ENCODE assay signal across 9 mouse cellular contexts in the genomic region with DNA sequence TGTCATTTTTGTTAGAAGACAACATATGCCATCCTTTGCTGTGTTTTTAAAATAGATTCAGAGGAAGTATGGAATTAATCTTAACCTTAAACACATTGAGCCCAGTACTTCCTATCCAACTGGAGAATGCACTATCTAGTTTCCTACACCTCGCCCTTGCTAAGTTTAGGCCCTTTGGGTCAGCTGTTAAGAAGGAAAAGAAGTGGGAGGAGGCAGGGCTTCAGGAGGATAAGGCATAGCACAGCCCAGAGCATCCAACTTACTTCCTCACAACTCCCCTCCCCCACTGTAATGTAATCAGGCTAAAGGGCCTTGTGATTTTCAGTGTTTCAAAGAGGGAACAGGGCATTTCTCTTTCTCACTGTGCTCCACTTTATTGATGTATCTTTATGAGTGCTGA.
DNase-seq lines count a peak whose midpoint lies in the region; ATAC-seq and TF ChIP-seq lines count a peak whose summit lies in the region.
"Had no signal": no experiment of that assay in that cellular context is flagged by ENCODE, and none has a peak within 500 bp of the region (broad histone marks: within the 10 kb centered on the region; RNA-seq: fewer than 3 reads in every experiment).

No protein-coding gene starts in this region.

- TF ChIP-seq CTCF in MEL (IDR thresholded peaks at IDR 0.05 in 2 of 3, conservative IDR thresholded peaks at IDR 0.05 in 1 of 3; ENCODE audit: control insufficient read depth in 1 of 3, insufficient read depth in 1 of 3, low read depth in 2 of 3, low read length in 3 of 3, poor library complexity in 1 of 3, severe bottlenecking in 1 of 3): no peak

- ATAC-seq in forebrain, embryonic 12.5 days (ENCODE audit: low FRiP score): no peak
- peak; percentile 77 for ATAC-seq in lung, embryonic 16.5 days (ENCODE audit: low read depth)
- ATAC-seq in forebrain, embryonic 15.5 days (replicated peaks): no peak
- ATAC-seq: forebrain, postnatal 0 days had no signal

- H3K9me3 ChIP-seq in forebrain, embryonic 10.5 days: no peaks in the 10 kb centered on the region
- no peaks in the 10 kb centered on the region for H3K9me3 ChIP-seq in forebrain, embryonic 12.5 days
- H3K9me3 ChIP-seq in MEL (replicated peaks; ENCODE audit: insufficient read depth, low read length): no peaks in the 10 kb centered on the region
- no peaks in the 10 kb centered on the region for H3K9me3 ChIP-seq in heart, embryonic 10.5 days
- no peaks in the 10 kb centered on the region for H3K9me3 ChIP-seq in lung, embryonic 16.5 days (ENCODE audit: control insufficient read depth, low read length)
- H3K9me3 ChIP-seq in forebrain, embryonic 15.5 days: no peaks in the 10 kb centered on the region

- 54% methylated on average over 1 of the region's 1 CpGs for WGBS in forebrain, embryonic 10.5 days
- WGBS in forebrain, embryonic 12.5 days: 64% methylated on average over 1 of the region's 1 CpGs
- 18% methylated on average over 1 of the region's 1 CpGs for WGBS in heart, embryonic 10.5 days
- WGBS in lung, embryonic 16.5 days: 26% methylated on average over 1 of the region's 1 CpGs
- 70% methylated on average over 1 of the region's 1 CpGs for WGBS in forebrain, embryonic 15.5 days

- no peak overlapping the region for H3K4me2 ChIP-seq in forebrain, embryonic 12.5 days
- H3K4me2 ChIP-seq in lung, embryonic 16.5 days (ENCODE audit: low read depth, low read length): no peak overlapping the region
- H3K4me2 ChIP-seq in forebrain, embryonic 15.5 days (replicated peaks): no peak overlapping the region

- no peak for TF ChIP-seq RAD21 in MEL (IDR thresholded peaks at IDR 0.05; ENCODE audit: low read depth, low read length)

- peaks cover 28% of the 10 kb centered on the region for H3K4me1 ChIP-seq in forebrain, embryonic 10.5 days
- H3K4me1 ChIP-seq in forebrain, embryonic 12.5 days: no peaks in the 10 kb centered on the region
- peaks cover 0 to 6% of the 10 kb centered on the region in 2 experiments; a peak in 1 of 4 replicates for H3K4me1 ChIP-seq in MEL (ENCODE audit: control insufficient read depth in 1 of 2, insufficient read depth in 2 of 2, low read length in 2 of 2)
- peaks cover 46% of the 10 kb centered on the region for H3K4me1 ChIP-seq in heart, embryonic 10.5 days
- 0 out of 2 replicates have a peak, but pooled peaks cover 2% of the 10 kb centered on the region for H3K4me1 ChIP-seq in lung, embryonic 16.5 days (replicated peaks; ENCODE audit: control insufficient read depth, insufficient read depth, low read length)
- H3K4me1 ChIP-seq in forebrain, embryonic 15.5 days: no peaks in the 10 kb centered on the region

- no peak overlapping the region for H3K9ac ChIP-seq in forebrain, embryonic 12.5 days
- H3K9ac ChIP-seq in MEL (ENCODE audit: control insufficient read depth, low read depth, low read length, poor library complexity, severe bottlenecking): no peak overlapping the region
- H3K9ac ChIP-seq in lung, embryonic 16.5 days (ENCODE audit: low read length): no peak overlapping the region
- H3K9ac ChIP-seq in forebrain, embryonic 15.5 days (replicated peaks): no peak overlapping the region
- H3K9ac ChIP-seq: forebrain, postnatal 0 days had no signal

- DNase-seq in forebrain, embryonic 10.5 days (ENCODE audit: extremely low spot score, low spot score): no peak
- peak; percentile 29 for DNase-seq in MEL (ENCODE audit: low read depth, low spot score)
- DNase-seq in heart, embryonic 10.5 days (ENCODE audit: low spot score): no peak
- DNase-seq in frontal cortex, postnatal 25 days (ENCODE audit: low spot score in 2 of 2): no peak
- no peak for DNase-seq in layer of hippocampus, adult 8-10 months (ENCODE audit: low spot score in 2 of 2)
- DNase-seq: forebrain, postnatal 0 days had no signal

- H3K4me3 ChIP-seq in forebrain, embryonic 10.5 days: no peak overlapping the region
- no peak overlapping the region for H3K4me3 ChIP-seq in forebrain, embryonic 12.5 days (replicated peaks)
- H3K4me3 ChIP-seq in MEL (ENCODE audit: control insufficient read depth in 1 of 2, insufficient read depth in 1 of 2, low read depth in 2 of 2, low read length in 2 of 2): no peak overlapping the region
- H3K4me3 ChIP-seq in heart, embryonic 10.5 days: no peak overlapping the region
- H3K4me3 ChIP-seq in lung, embryonic 16.5 days (ENCODE audit: low read length): no peak overlapping the region
- no peak overlapping the region for H3K4me3 ChIP-seq in forebrain, embryonic 15.5 days

- H3K27me3 ChIP-seq in forebrain, embryonic 10.5 days (ENCODE audit: poor library complexity, severe bottlenecking): no peaks in the 10 kb centered on the region
- no peaks in the 10 kb centered on the region for H3K27me3 ChIP-seq in forebrain, embryonic 12.5 days
- H3K27me3 ChIP-seq in MEL (ENCODE audit: control insufficient read depth in 1 of 2, insufficient read depth in 2 of 2, low read length in 2 of 2): no peaks in the 10 kb centered on the region
- 0 out of 2 replicates have a peak, but pooled peaks cover 4% of the 10 kb centered on the region for H3K27me3 ChIP-seq in heart, embryonic 10.5 days (ENCODE audit: insufficient read depth, poor library complexity, severe bottlenecking)
- no peaks in the 10 kb centered on the region for H3K27me3 ChIP-seq in lung, embryonic 16.5 days (ENCODE audit: control insufficient read depth, insufficient read depth, low read depth, low read length)
- no peaks in the 10 kb centered on the region for H3K27me3 ChIP-seq in forebrain, embryonic 15.5 days

- H3K79me2 ChIP-seq in MEL (ENCODE audit: control insufficient read depth, insufficient read depth, low read length, poor library complexity): no peaks in the 10 kb centered on the region

- no peaks in the 10 kb centered on the region for H3K36me3 ChIP-seq in forebrain, embryonic 10.5 days (replicated peaks)
- H3K36me3 ChIP-seq in forebrain, embryonic 12.5 days (replicated peaks): no peaks in the 10 kb centered on the region
- H3K36me3 ChIP-seq in MEL (ENCODE audit: control insufficient read depth in 1 of 2, insufficient read depth in 2 of 2, low read length in 2 of 2): no peaks in the 10 kb centered on the region
- no peaks in the 10 kb centered on the region for H3K36me3 ChIP-seq in heart, embryonic 10.5 days
- H3K36me3 ChIP-seq in lung, embryonic 16.5 days (ENCODE audit: control insufficient read depth, insufficient read depth, low read length): no peaks in the 10 kb centered on the region
- no peaks in the 10 kb centered on the region for H3K36me3 ChIP-seq in forebrain, embryonic 15.5 days

- TF ChIP-seq POLR2A in MEL (IDR thresholded peaks at IDR 0.05; ENCODE audit: control insufficient read depth in 1 of 2, insufficient read depth in 1 of 2, low read depth in 1 of 2, low read length in 2 of 2, poor library complexity in 1 of 2): no peak

- TF ChIP-seq EP300 in MEL (IDR thresholded peaks at IDR 0.05; ENCODE audit: low read depth in 1 of 2, low read length in 2 of 2): peak; percentile 26 to 28; a peak in 2 of 4 replicates

- H3K27ac ChIP-seq in forebrain, embryonic 10.5 days: 0 out of 2 replicates have a peak overlapping the region, but pooled peaks have one; percentile 15
- no peak overlapping the region for H3K27ac ChIP-seq in forebrain, embryonic 12.5 days
- no peak overlapping the region for H3K27ac ChIP-seq in MEL (ENCODE audit: control insufficient read depth, low read depth, low read length)
- H3K27ac ChIP-seq in heart, embryonic 10.5 days: 0 out of 2 replicates have a peak overlapping the region, but pooled peaks have one; percentile 6
- no peak overlapping the region for H3K27ac ChIP-seq in lung, embryonic 16.5 days (ENCODE audit: low read length)
- H3K27ac ChIP-seq in forebrain, embryonic 15.5 days (replicated peaks): no peak overlapping the region

TF ChIP-seq in MEL, 35 proteins besides CTCF, POLR2A, EP300 and RAD21:
- TF ChIP-seq GABPA (IDR thresholded peaks at IDR 0.05; ENCODE audit: low read depth, low read length): no peak
- peak; percentile 29; the same call in 1 of the 2 replicates for TF ChIP-seq TAL1 (IDR thresholded peaks at IDR 0.05; ENCODE audit: low read length)
- no peak for TF ChIP-seq ZMIZ1 (IDR thresholded peaks at IDR 0.05; ENCODE audit: low read depth, low read length)
- TF ChIP-seq ELF1 (IDR thresholded peaks at IDR 0.05; ENCODE audit: low read depth, low read length): no peak
TF ChIP-seq in MEL: peak in this region for 1.

Comparison
In these comparisons a context has a peak if more than half of its experiments do, and no peak if none do; other contexts are left out.
1. H3K27ac ChIP-seq: peak in forebrain, embryonic 10.5 days (single experiment) and heart, embryonic 10.5 days (single experiment); none in forebrain, embryonic 12.5 days (single experiment), MEL (single experiment), lung, embryonic 16.5 days (single experiment) and forebrain, embryonic 15.5 days (single experiment).